Mouse (Mus musculus) midbrain, embryonic 14.5 days (tissue): ENCODE measurements around the gene Klhl5. TPM values are rescaled to one million over a fixed set of nuclear protein-coding genes. Genes with fewer than 3 reads are reported as not detected.

ENCODE experiments used
- ATAC-seq: fragments of 200-750 bp; cut with Nextera tagmentation; 2 replicates; pipeline ENCODE4 v1.8.0; 2017; ENCODE audit warnings: moderate number of reproducible peaks, moderate library complexity; ENCODE audit not compliant: low FRiP score, low TSS enrichment
- DNase-seq: peaks from one replicate; pipeline ENCODE4 v3.0.0-alpha.2; 2015
- H3K27ac ChIP-seq: fragments of 300-500 bp; sonication (generic); replicated peaks from 2 replicates; pipeline ENCODE4 v1.5.1; 2014; ENCODE audit warnings: mild to moderate bottlenecking, low read depth, low read length, moderate library complexity
- H3K27me3 ChIP-seq: fragments of 300-500 bp; sonication (generic); 2 replicates; pipeline ENCODE4 v1.6.1; 2014; ENCODE audit warnings: low read length, control low read depth, mixed read lengths; ENCODE audit not compliant: control insufficient read depth, insufficient read depth
- H3K36me3 ChIP-seq: fragments of 300-500 bp; sonication (generic); 2 replicates; pipeline ENCODE4 v1.6.1; 2014; ENCODE audit warnings: low read length, control low read depth; ENCODE audit not compliant: control insufficient read depth, insufficient read depth
- H3K4me1 ChIP-seq: fragments of 300-500 bp; sonication (generic); 2 replicates; pipeline ENCODE4 v1.6.1; 2014; ENCODE audit warnings: mild to moderate bottlenecking, antibody characterized with exemption, low read length, control low read depth; ENCODE audit not compliant: control insufficient read depth, insufficient read depth
- H3K4me2 ChIP-seq: fragments of 300-500 bp; sonication (generic); 2 replicates; pipeline ENCODE4 v1.6.1; 2014; ENCODE audit warnings: mild to moderate bottlenecking, low read length, moderate library complexity
- H3K4me3 ChIP-seq: fragments of 300-500 bp; sonication (generic); replicated peaks from 2 replicates; pipeline ENCODE4 v1.5.1; 2014; ENCODE audit warnings: low read depth, low read length
- H3K9ac ChIP-seq: fragments of 300-500 bp; sonication (generic); replicated peaks from 2 replicates; pipeline ENCODE4 v1.6.1; 2014; ENCODE audit warnings: mild to moderate bottlenecking, low read length, moderate library complexity
- H3K9me3 ChIP-seq: fragments of 300-500 bp; sonication (generic); 2 replicates; pipeline ENCODE4 v1.6.1; 2016; ENCODE audit warnings: low read length, control low read depth, mixed read lengths; ENCODE audit not compliant: control insufficient read depth
- WGBS: fragments of 180-500 bp; shearing (Covaris S2); extraction: QIAGEN DNeasy Blood & Tissue Kit; methylation state at CpG from one replicate; pipeline ENCODE4 v1.1.7; 2014; 5-methylcytosine and 5-hydroxymethylcytosine counted together
- polyA plus RNA-seq: library from polyadenylated mRNA; unstranded; fragments of >200 nt; fragmentation: Nextera tagmentation; extraction: Ambion mirVana; gene quantifications from 2 replicates; pipeline ENCODE4 v1.2.1, GENCODE M21; 2014

Klhl5 gene
- polyA plus RNA-seq, 1 experiment from 2014 or later = 49.2 TPM

- no peak overlapping the region for H3K4me3 ChIP-seq
- ATAC-seq (no peak), DNase-seq (peak; percentile 53)
- H3K4me1 ChIP-seq = peaks cover 17% of the 10 kb centered on the region
- H3K4me2 ChIP-seq = no peak overlapping the region
- H3K27me3 ChIP-seq = no peaks in the 10 kb centered on the region
- H3K9ac ChIP-seq = no peak overlapping the region
- no peak overlapping the region for H3K27ac ChIP-seq
- H3K36me3 ChIP-seq = no peaks in the 10 kb centered on the region
- 65% methylated on average over 11 of the region's 11 CpGs for WGBS
- H3K9me3 ChIP-seq = no peaks in the 10 kb centered on the region
These were observed 69.7 kb downstream of the Klhl5 start for GRCm38 (mm10) chr5:65177026-65177514.

GRCm38 (mm10) chr5:65178477-65178876, 71.1 kb downstream of the Klhl5 start:
- H3K9ac ChIP-seq = no peak overlapping the region
- no peak for DNase-seq

GRCm38 (mm10) chr5:65181160-65181793, 73.9 kb downstream of the Klhl5 start:
- Histone ChIP-seq H3K4me1 (peaks cover 6% of the 10 kb centered on the region), H3K27me3 (no peaks in the 10 kb centered on the region), H3K4me3 (no peak overlapping the region), H3K9ac (no peak overlapping the region), H3K36me3 (no peaks in the 10 kb centered on the region), H3K27ac (peak overlapping the region; percentile 17; the same call in 1 of the 2 replicates), H3K9me3 (no peaks in the 10 kb centered on the region), H3K4me2 (no peak overlapping the region)
- ATAC-seq = no peak
- peak; percentile 40 for DNase-seq
- WGBS = 73% methylated on average over 21 of the region's 21 CpGs

More at GRCm38 (mm10) chr5:65178477-65178876, 71.1 kb downstream of the Klhl5 start:
- no peak for ATAC-seq
- Histone ChIP-seq H3K4me3 (no peak overlapping the region), H3K36me3 (no peaks in the 10 kb centered on the region), H3K4me2 (no peak overlapping the region), H3K9me3 (no peaks in the 10 kb centered on the region), H3K27me3 (no peaks in the 10 kb centered on the region), H3K27ac (no peak overlapping the region), H3K4me1 (peaks cover 17% of the 10 kb centered on the region)
- WGBS = 96% methylated on average over 9 of the region's 9 CpGs

GRCm38 (mm10) chr5:65181794-65182169, 74.4 kb downstream of the Klhl5 start:
- ATAC-seq = no peak
- Histone ChIP-seq H3K4me1 (peaks cover 4% of the 10 kb centered on the region), H3K4me2 (no peak overlapping the region), H3K36me3 (no peaks in the 10 kb centered on the region), H3K4me3 (no peak overlapping the region), H3K9ac (no peak overlapping the region), H3K27me3 (no peaks in the 10 kb centered on the region), H3K27ac (peak overlapping the region; percentile 17; the same call in 1 of the 2 replicates), H3K9me3 (no peaks in the 10 kb centered on the region)
- DNase-seq = peak; percentile 11
- 87% methylated on average over 4 of the region's 4 CpGs for WGBS

- Histone ChIP-seq H3K9ac (no peak overlapping the region), H3K4me3 (no peak overlapping the region), H3K4me1 (peaks cover 4% of the 10 kb centered on the region), H3K4me2 (no peak overlapping the region), H3K9me3 (no peaks in the 10 kb centered on the region), H3K27me3 (no peaks in the 10 kb centered on the region), H3K27ac (no peak overlapping the region), H3K36me3 (no peaks in the 10 kb centered on the region)
- 79% methylated on average over 1 of the region's 1 CpGs for WGBS
- ATAC-seq = no peak
- peak; percentile 4 for DNase-seq
These were observed 74.9 kb downstream of the Klhl5 start for GRCm38 (mm10) chr5:65182268-65182667.

- DNase-seq = no peak
- no peak for ATAC-seq
- Histone ChIP-seq H3K27me3 (no peaks in the 10 kb centered on the region), H3K4me3 (no peak overlapping the region), H3K36me3 (no peaks in the 10 kb centered on the region), H3K27ac (no peak overlapping the region), H3K4me1 (no peaks in the 10 kb centered on the region), H3K9ac (no peak overlapping the region), H3K4me2 (no peak overlapping the region), H3K9me3 (0 out of 2 replicates have a peak, but pooled peaks cover 3% of the 10 kb centered on the region)
- 88% methylated on average over 5 of the region's 5 CpGs for WGBS
These were observed 84.3 kb downstream of the Klhl5 start for GRCm38 (mm10) chr5:65191601-65192000.

GRCm38 (mm10) chr5:65194441-65194840, 87.1 kb downstream of the Klhl5 start:
- no peak for ATAC-seq
- WGBS = 93% methylated on average over 9 of the region's 9 CpGs
- no peak overlapping the region for H3K27ac ChIP-seq

GRCm38 (mm10) chr5:65199346-65200128, 92.2 kb downstream of the Klhl5 start, which contains the start of gene Wdr19:
Wdr19 (plus strand) TSS chr5:65199696.
- Histone ChIP-seq H3K4me3 (peak within 1 kb of the TSS; percentile 63), H3K27me3 (no peaks in the 10 kb centered on the region), H3K9me3 (no peaks in the 10 kb centered on the region), H3K27ac (peak within 1 kb of the TSS; percentile 85), H3K9ac (peak within 1 kb of the TSS; percentile 71), H3K4me1 (peaks cover 15% of the 10 kb centered on the region), H3K4me2 (peak within 1 kb of the TSS; percentile 86), H3K36me3 (peaks cover 6% of the 10 kb centered on the region; the same call in 1 of the 2 replicates)
- DNase-seq (peak; percentile 99), ATAC-seq (peak; percentile 100)
- under 1% methylated on average over 37 of the region's 37 CpGs for WGBS

More at GRCm38 (mm10) chr5:65194441-65194840, 87.1 kb downstream of the Klhl5 start:
- DNase-seq = no peak
- Histone ChIP-seq H3K27me3 (no peaks in the 10 kb centered on the region), H3K9me3 (0 out of 2 replicates have a peak, but pooled peaks cover 3% of the 10 kb centered on the region), H3K4me3 (no peak overlapping the region), H3K9ac (no peak overlapping the region), H3K4me2 (no peak overlapping the region), H3K36me3 (no peaks in the 10 kb centered on the region), H3K4me1 (peaks cover 7% of the 10 kb centered on the region; the same call in 1 of the 2 replicates)
